Mouse (Mus musculus): ENCODE measurements around the gene Otop1. TPM values are rescaled to one million over a fixed set of nuclear protein-coding genes. Genes with fewer than 3 reads are reported as not detected.
A peak's percentile ranks its signal among the peaks of the same experiment; 100 is the strongest.

Otop1 gene
- polyA plus RNA-seq, 1 experiment from 2014 or later = not detected

DNA sequence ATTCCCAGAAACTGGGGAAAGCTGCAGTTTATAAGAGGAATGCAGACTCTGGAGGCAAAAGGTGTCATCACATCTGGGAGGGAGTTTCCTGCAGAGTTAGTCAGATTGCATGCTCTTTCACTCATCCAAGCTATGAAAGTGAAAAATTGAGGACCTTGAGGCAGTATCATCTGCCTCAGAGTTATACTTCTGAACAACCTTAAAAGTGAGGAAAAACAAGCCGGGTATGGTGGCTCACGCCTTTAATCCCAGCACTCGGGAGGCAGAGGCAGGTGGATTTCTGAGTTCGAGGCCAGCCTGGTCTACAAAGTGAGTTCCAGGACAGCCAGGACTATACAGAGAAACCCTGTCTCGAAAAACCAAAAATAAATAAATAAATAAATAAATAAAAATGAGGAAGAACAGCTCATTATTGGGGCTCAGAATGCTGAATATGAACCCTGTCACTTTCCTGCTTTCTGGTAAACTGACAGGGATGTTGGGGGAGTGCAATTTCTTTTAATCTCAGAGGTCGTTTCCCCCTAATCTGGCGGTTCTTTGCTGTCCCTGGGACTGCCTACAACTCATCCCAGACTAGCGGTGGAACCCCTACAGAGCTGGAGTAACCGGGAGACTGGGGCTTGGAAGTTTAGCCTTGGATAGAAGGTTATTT, 16.2 kb upstream of the Otop1 start:
- H3K9ac ChIP-seq = peak overlapping the region; percentile 89
- no peak for ATAC-seq (ENCODE audit: extremely low read depth, insufficient number of reproducible peaks, low FRiP score, low TSS enrichment)
- H3K9me3 ChIP-seq = 0 out of 2 replicates have a peak, but pooled peaks cover 3% of the 10 kb centered on the region
- WGBS = 37% methylated on average over 9 of the region's 9 CpGs
- peaks cover 11% of the 10 kb centered on the region; the same call in 1 of the 2 replicates for H3K27me3 ChIP-seq (replicated peaks)
- peaks cover 30% of the 10 kb centered on the region for H3K36me3 ChIP-seq
- peak overlapping the region; percentile 94 for H3K4me3 ChIP-seq
- peaks cover 10% of the 10 kb centered on the region for H3K4me1 ChIP-seq
- peak overlapping the region; percentile 92 for H3K27ac ChIP-seq (replicated peaks)
- peak overlapping the region; percentile 90 for H3K4me2 ChIP-seq

DNA sequence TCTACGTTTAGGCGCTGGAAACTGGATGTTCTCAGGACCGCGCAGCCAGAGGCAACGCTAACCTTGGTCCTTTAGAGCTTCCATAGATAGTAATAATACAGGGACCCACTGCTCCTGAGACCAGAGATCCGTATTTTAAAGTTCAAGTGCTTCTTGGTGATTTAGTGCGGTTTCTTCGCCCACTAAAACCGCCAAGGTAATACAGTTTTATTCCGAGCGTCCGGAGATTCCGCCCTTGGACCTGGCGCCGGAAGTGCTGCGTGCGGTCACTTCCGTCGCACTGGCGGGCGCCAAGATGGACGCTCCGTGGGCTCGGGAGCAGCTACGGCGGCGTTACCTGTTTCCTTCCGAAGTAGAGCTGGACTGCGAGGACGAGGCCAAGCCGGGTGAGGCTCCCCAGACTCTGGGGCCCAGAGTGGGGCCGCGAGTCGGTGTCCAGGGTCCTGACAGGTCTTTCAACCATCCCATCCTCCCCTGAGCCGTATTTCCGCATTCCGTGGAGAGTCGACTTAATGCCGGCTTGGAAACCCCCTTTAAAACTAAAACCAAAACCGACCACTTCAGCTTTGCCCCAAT, 15.6 kb upstream of the Otop1 start, which contains the start of gene Tmem128:
Gene Tmem128 (plus strand): TSS at position 79 of the 576 bp plus-strand sequence.
- H3K9me3 ChIP-seq = 0 out of 2 replicates have a peak, but pooled peaks cover 3% of the 10 kb centered on the region
- H3K27me3 ChIP-seq (replicated peaks) = peaks cover 11% of the 10 kb centered on the region; the same call in 1 of the 2 replicates
- peaks cover 36% of the 10 kb centered on the region for H3K36me3 ChIP-seq
- H3K27ac ChIP-seq (replicated peaks) = peak within 1 kb of the TSS; percentile 92
- H3K4me3 ChIP-seq = peak within 1 kb of the TSS; percentile 94
- H3K9ac ChIP-seq = peak within 1 kb of the TSS; percentile 89
- ATAC-seq (ENCODE audit: extremely low read depth, insufficient number of reproducible peaks, low FRiP score, low TSS enrichment) = no peak; the same call in 1 of the 2 replicates
- under 1% methylated on average over 40 of the region's 40 CpGs for WGBS
- H3K4me2 ChIP-seq = peak within 1 kb of the TSS; percentile 90
- H3K4me1 ChIP-seq = peaks cover 10% of the 10 kb centered on the region

DNA sequence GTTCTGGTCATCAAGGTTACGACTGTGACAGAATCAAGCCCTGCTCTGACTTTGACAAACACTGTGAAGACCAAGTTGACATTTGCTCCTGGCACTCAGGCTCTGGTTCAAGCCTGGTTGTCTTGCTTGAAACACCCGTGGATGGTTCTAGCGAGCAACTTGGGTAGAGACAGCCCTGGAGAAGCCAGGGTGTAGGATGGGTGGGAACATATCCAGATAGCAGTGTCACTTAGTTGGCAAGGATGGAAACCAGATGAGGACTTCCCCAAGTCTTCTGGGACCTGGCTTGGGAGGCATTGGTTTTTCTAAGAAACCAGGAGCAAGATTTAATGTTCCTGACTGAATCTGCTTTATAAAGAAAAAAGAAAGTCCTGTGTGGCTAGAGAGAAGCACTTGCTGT, 4.8 kb upstream of the Otop1 start:
- H3K36me3 ChIP-seq = peaks cover 53% of the 10 kb centered on the region
- WGBS = 78% methylated on average over 3 of the region's 3 CpGs

DNA sequence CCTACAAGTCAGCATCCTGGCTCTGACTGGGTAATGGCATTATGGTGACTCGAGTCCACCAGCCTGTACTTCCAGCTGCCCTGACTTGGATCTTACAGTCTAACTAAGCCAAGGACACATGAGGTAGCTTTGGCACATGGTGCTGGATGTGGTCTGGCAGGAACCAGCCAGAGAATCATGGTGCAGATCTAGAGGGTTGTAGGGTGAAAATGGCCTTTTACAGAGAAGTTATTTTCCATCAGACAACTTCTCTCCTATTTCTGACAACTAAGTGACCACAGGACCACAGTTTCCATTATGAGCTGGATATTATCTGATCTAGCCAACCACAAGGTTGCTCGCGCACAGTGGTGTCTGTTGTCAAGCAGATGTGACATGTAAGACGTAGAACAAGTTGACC, 1.9 kb upstream of the Otop1 start:
- ATAC-seq (ENCODE audit: extremely low read depth, insufficient number of reproducible peaks, low FRiP score, low TSS enrichment) = no peak
- WGBS = 80% methylated on average over 4 of the region's 4 CpGs

More for the DNA sequence above, 4.8 kb upstream of the Otop1 start:
- Histone ChIP-seq H3K27ac (replicated peaks) (no peak overlapping the region), H3K4me3 (no peak overlapping the region), H3K4me2 (no peak overlapping the region), H3K9me3 (no peaks in the 10 kb centered on the region), H3K27me3 (replicated peaks) (peaks cover 29% of the 10 kb centered on the region), H3K4me1 (no peaks in the 10 kb centered on the region), H3K9ac (no peak overlapping the region)
- ATAC-seq (ENCODE audit: extremely low read depth, insufficient number of reproducible peaks, low FRiP score, low TSS enrichment) = no peak

DNA sequence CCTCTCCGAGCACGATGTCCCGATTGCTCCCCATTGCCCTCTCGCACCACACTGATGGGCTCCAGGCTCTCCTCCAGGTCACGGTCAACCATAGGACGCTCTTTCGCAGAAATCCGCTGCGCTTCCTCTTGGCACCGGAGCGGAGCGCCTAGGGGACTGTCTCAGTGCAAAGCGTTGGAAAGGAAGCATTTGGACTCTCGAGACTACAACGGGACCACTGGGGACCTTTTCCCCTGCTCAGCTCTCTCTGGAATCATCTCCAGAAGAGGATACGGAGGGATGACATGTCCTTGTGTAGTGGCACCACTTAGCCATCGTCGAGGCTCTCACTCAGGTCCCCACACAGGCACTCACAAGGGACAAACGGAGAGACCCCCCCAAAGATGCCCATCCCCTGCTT, 679 bp downstream of the Otop1 start:
- H3K36me3 ChIP-seq = peaks cover 4% of the 10 kb centered on the region
- no peaks in the 10 kb centered on the region for H3K9me3 ChIP-seq
- WGBS = 3% methylated on average over 19 of the region's 19 CpGs
- peaks cover 82% of the 10 kb centered on the region for H3K27me3 ChIP-seq (replicated peaks)
- H3K4me2 ChIP-seq = peak overlapping the region; percentile 62
- peaks cover 19% of the 10 kb centered on the region for H3K4me1 ChIP-seq
- no peak overlapping the region for H3K27ac ChIP-seq (replicated peaks)
- no peak for ATAC-seq (ENCODE audit: extremely low read depth, insufficient number of reproducible peaks, low FRiP score, low TSS enrichment)
- peak overlapping the region; percentile 40 for H3K4me3 ChIP-seq
- no peak overlapping the region for H3K9ac ChIP-seq

More for the DNA sequence above, 1.9 kb upstream of the Otop1 start:
- Histone ChIP-seq H3K27ac (replicated peaks) (no peak overlapping the region), H3K36me3 (peaks cover 27% of the 10 kb centered on the region), H3K27me3 (replicated peaks) (peaks cover 58% of the 10 kb centered on the region), H3K4me1 (peaks cover 19% of the 10 kb centered on the region), H3K9ac (no peak overlapping the region), H3K4me3 (no peak overlapping the region), H3K4me2 (no peak overlapping the region), H3K9me3 (no peaks in the 10 kb centered on the region)

DNA sequence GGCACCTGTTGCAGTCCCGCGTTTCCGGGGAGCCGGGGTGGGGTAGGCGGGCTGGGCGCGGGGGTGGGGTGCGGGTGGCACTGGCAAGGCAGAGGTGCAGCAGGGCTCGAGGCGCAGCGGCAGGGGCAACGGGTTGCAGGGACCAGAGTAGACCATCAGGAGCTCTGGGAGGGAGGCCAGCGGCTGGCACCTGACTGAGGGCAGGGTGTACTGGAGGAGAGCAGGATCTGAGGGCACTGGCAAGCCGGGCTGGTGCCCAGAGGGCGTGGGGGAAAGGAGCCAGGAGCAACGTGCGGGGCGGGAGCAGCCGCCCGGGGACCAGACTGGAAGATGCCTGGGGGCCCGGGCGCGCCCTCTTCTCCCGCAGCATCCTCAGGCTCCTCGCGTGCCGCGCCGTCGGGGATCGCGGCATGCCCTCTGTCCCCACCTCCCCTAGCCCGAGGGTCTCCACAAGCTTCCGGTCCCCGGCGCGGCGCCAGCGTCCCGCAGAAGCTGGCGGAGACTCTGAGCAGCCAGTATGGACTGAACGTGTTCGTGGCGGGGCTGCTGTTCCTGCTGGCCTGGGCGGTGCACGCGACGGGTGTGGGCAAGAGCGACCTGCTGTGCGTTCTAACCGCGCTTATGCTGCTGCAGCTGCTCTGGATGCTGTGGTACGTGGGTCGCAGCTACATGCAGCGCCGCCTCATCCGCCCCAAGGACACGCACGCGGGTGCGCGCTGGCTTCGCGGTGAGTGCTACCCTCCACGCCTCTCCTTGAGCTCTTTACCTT, 1.5 kb downstream of the Otop1 start:
- peaks cover 82% of the 10 kb centered on the region for H3K27me3 ChIP-seq (replicated peaks)

DNA sequence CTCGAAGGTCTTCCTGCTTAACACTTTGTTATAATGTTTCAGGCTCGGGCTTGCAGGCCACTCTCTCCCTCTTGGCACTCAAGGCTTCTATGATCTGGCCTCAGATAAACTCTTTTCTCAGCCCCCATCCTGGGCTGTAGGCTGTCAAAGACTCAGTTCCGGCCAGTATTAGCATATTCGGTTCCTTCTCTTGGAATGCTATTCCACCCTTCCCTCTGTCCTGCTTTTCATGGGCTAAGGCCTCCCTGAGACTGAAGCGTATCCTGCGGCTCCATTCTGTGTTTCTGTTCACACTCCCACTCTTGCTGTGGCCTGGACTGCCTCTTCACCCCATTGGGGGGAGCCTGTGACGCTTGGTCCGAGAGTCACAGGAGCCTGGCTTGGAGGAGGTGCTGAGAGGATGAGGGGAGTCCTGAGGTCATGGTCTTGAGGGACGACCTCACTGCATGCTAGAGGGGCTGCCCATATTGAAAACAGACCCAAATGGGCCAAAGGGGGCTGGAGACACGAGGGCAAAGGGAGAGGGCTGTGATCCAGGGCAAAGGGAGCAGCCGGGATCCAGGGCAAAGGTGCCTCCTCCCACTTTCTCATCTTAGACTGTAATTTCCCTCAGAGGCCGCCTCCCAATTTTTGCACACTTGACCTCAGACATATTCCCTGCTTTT, 2.3 kb downstream of the Otop1 start:
- Histone ChIP-seq H3K4me3 (peak overlapping the region; percentile 40), H3K4me2 (peak overlapping the region; percentile 62), H3K36me3 (no peaks in the 10 kb centered on the region), H3K27me3 (replicated peaks) (peaks cover 85% of the 10 kb centered on the region), H3K27ac (replicated peaks) (no peak overlapping the region), H3K4me1 (peaks cover 19% of the 10 kb centered on the region), H3K9ac (no peak overlapping the region), H3K9me3 (no peaks in the 10 kb centered on the region)
- no peak for ATAC-seq (ENCODE audit: extremely low read depth, insufficient number of reproducible peaks, low FRiP score, low TSS enrichment)
- WGBS = 10% methylated on average over 12 of the region's 12 CpGs

More for the DNA sequence above, 1.5 kb downstream of the Otop1 start:
- no peak overlapping the region for H3K27ac ChIP-seq (replicated peaks)
- peaks cover 19% of the 10 kb centered on the region for H3K4me1 ChIP-seq
- peak overlapping the region; percentile 40 for H3K4me3 ChIP-seq
- H3K4me2 ChIP-seq = peak overlapping the region; percentile 62
- H3K36me3 ChIP-seq = no peaks in the 10 kb centered on the region
- no peaks in the 10 kb centered on the region for H3K9me3 ChIP-seq
- 3% methylated on average over 65 of the region's 65 CpGs for WGBS
- ATAC-seq (ENCODE audit: extremely low read depth, insufficient number of reproducible peaks, low FRiP score, low TSS enrichment) = no peak
- H3K9ac ChIP-seq = 0 out of 2 replicates have a peak overlapping the region, but pooled peaks have one; percentile 50

- WGBS = 41% methylated on average over 1 of the region's 1 CpGs
- no peak overlapping the region for H3K4me3 ChIP-seq
- H3K27me3 ChIP-seq (replicated peaks) = peaks cover 65% of the 10 kb centered on the region
- peaks cover 19% of the 10 kb centered on the region for H3K4me1 ChIP-seq
- no peak for ATAC-seq (ENCODE audit: extremely low read depth, insufficient number of reproducible peaks, low FRiP score, low TSS enrichment)
- no peaks in the 10 kb centered on the region for H3K36me3 ChIP-seq
- H3K4me2 ChIP-seq = no peak overlapping the region
- no peaks in the 10 kb centered on the region for H3K9me3 ChIP-seq
- no peak overlapping the region for H3K27ac ChIP-seq (replicated peaks)
- no peak overlapping the region for H3K9ac ChIP-seq
These were observed 4.3 kb downstream of the Otop1 start for GRCm38 (mm10) chr5:38280075-38280474.

DNA sequence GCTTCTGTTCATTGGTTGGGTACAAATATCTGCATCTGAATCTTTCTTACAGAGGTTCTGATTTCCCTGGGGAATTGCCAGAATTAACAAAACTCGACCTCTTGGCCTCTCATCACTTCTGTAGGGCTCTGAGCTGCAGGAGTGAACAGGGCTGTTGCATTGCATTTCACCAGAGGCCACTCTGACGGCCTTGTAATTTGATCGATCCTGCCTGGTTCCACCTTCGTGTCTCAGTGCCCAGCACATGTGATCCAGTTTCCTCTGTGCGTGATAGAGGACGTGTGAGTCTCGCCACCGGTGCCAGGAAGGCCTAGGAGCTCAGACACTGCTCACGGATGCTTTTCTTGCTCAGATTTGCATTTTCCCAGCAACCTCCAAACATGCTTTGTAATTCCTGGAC, 10.0 kb downstream of the Otop1 start:
- no peak overlapping the region for H3K9ac ChIP-seq
- WGBS = 65% methylated on average over 9 of the region's 9 CpGs
- H3K27me3 ChIP-seq (replicated peaks) = peaks cover 9% of the 10 kb centered on the region; the same call in 1 of the 2 replicates

GRCm38 (mm10) chr5:38288476-38288875, 12.7 kb downstream of the Otop1 start:
- no peaks in the 10 kb centered on the region for H3K9me3 ChIP-seq
- H3K36me3 ChIP-seq = no peaks in the 10 kb centered on the region
- no peaks in the 10 kb centered on the region for H3K4me1 ChIP-seq
- no peaks in the 10 kb centered on the region; the same call in 1 of the 2 replicates for H3K27me3 ChIP-seq (replicated peaks)
- no peak for ATAC-seq (ENCODE audit: extremely low read depth, insufficient number of reproducible peaks, low FRiP score, low TSS enrichment)
- 70% methylated on average over 3 of the region's 3 CpGs for WGBS
- no peak overlapping the region for H3K27ac ChIP-seq (replicated peaks)
- H3K4me2 ChIP-seq = no peak overlapping the region
- H3K4me3 ChIP-seq = no peak overlapping the region
- H3K9ac ChIP-seq = no peak overlapping the region

More for the DNA sequence above, 10.0 kb downstream of the Otop1 start:
- ATAC-seq (ENCODE audit: extremely low read depth, insufficient number of reproducible peaks, low FRiP score, low TSS enrichment) = no peak
- no peak overlapping the region for H3K4me3 ChIP-seq
- H3K27ac ChIP-seq (replicated peaks) = no peak overlapping the region
- H3K36me3 ChIP-seq = no peaks in the 10 kb centered on the region
- no peak overlapping the region for H3K4me2 ChIP-seq
- no peaks in the 10 kb centered on the region for H3K4me1 ChIP-seq
- no peaks in the 10 kb centered on the region for H3K9me3 ChIP-seq

Data from heart, embryonic 13.5 days (tissue).